Mouse (Mus musculus) CH12.LX (cell line): ENCODE measurements around the gene Mia2. TPM values are rescaled to one million over a fixed set of nuclear protein-coding genes. Genes with fewer than 3 reads are reported as not detected.

ENCODE experiments used
- DNase-seq: peaks from one replicate; pipeline ENCODE4 v3.0.0-alpha.2; 2013; ENCODE audit errors: extremely low read depth
- H3K27ac ChIP-seq: 2 replicates; pipeline ENCODE4 v1.5.1; 2012; ENCODE audit warnings: low read depth, mild to moderate bottlenecking, control low read depth, moderate library complexity; ENCODE audit not compliant: insufficient read depth
- H3K27me3 ChIP-seq: replicated peaks from 2 replicates; pipeline ENCODE3; 2012; ENCODE audit warnings: inconsistent platforms
- H3K36me3 ChIP-seq, 2 experiments: replicated peaks in 1 of 2; 2 replicates each; pipeline versions ENCODE3 to v1.6.1; 2012; ENCODE audit warnings: inconsistent platforms in 1 of 2, low read length in 1 of 2, mild to moderate bottlenecking in 1 of 2, mixed read lengths in 1 of 2, moderate library complexity in 1 of 2; ENCODE audit not compliant: control insufficient read depth in 1 of 2, insufficient read depth in 1 of 2
- H3K4me1 ChIP-seq, 2 experiments: 2 replicates each; pipeline ENCODE4 v1.6.1; 2012; ENCODE audit warnings: inconsistent platforms in 1 of 2, moderate library complexity in 1 of 2; ENCODE audit not compliant: insufficient read depth in 2 of 2, control insufficient read depth in 1 of 2
- H3K4me2 ChIP-seq: 2 replicates; pipeline ENCODE4 v1.6.1; 2012; ENCODE audit warnings: low read depth, mild to moderate bottlenecking, control low read depth; ENCODE audit not compliant: poor library complexity, insufficient read depth, severe bottlenecking
- H3K4me3 ChIP-seq, 3 experiments: fragments of 150-350 bp in 1 of 3; sonication (generic) in 1 of 3; replicated peaks in 1 of 3; 2 replicates each; pipeline versions ENCODE3 to v1.5.1; 2011 to 2012; ENCODE audit warnings: low read depth in 2 of 3, low read length in 2 of 3, mild to moderate bottlenecking in 2 of 3, moderate library complexity in 2 of 3, control low read depth in 1 of 3, improper control_type of control experiment in 1 of 3, inconsistent platforms in 1 of 3, mixed read lengths in 1 of 3; ENCODE audit not compliant: poor library complexity in 1 of 3
- H3K79me2 ChIP-seq: replicated peaks from 2 replicates; pipeline ENCODE4 v1.6.1; 2012; ENCODE audit warnings: mild to moderate bottlenecking, moderate library complexity; ENCODE audit not compliant: control insufficient read depth, poor library complexity, insufficient read depth, severe bottlenecking; ENCODE audit errors: extremely low read depth
- H3K9ac ChIP-seq: 2 replicates; pipeline ENCODE4 v1.6.1; 2012; ENCODE audit warnings: low read depth, mild to moderate bottlenecking, control low read depth, moderate library complexity; ENCODE audit not compliant: insufficient read depth
- H3K9me3 ChIP-seq: replicated peaks from 2 replicates; pipeline ENCODE3; 2012; ENCODE audit warnings: low read length, inconsistent platforms, mixed read lengths
- CHD1 ChIP-seq: IDR thresholded peaks from 2 replicates; pipeline ENCODE4 v1.6.1; 2012; ENCODE audit warnings: low read depth, low read length, improper control_type of control experiment, inconsistent platforms
- CTCF ChIP-seq, 2 experiments: IDR thresholded peaks in 1 of 2; conservative IDR thresholded peaks in 1 of 2; 2 replicates each; pipeline ENCODE4 v1.5.1; 2011 to 2012; ENCODE audit warnings: low read depth in 2 of 2, low read length in 2 of 2, improper control_type of control experiment in 1 of 2, inconsistent platforms in 1 of 2, mild to moderate bottlenecking in 1 of 2, moderate library complexity in 1 of 2
- ETS1 ChIP-seq: conservative IDR thresholded peaks from 2 replicates; pipeline ENCODE4 v1.6.1; 2012; ENCODE audit warnings: low read depth, mild to moderate bottlenecking, inconsistent platforms, low read length, improper control_type of control experiment, moderate library complexity
- GABPA ChIP-seq: IDR thresholded peaks from 2 replicates; pipeline ENCODE4 v1.6.1; 2012; ENCODE audit warnings: low read depth, low read length, improper control_type of control experiment, inconsistent platforms; ENCODE audit not compliant: insufficient replicate concordance
- MAX ChIP-seq: IDR thresholded peaks from 2 replicates; pipeline ENCODE4 v1.6.1; 2011; ENCODE audit warnings: low read length, improper control_type of control experiment
- MYC ChIP-seq: IDR thresholded peaks from 2 replicates; pipeline ENCODE4 v1.6.1; 2011; ENCODE audit warnings: low read depth, mild to moderate bottlenecking, improper control_type of control experiment, low read length
- PAX5 ChIP-seq: IDR thresholded peaks from 2 replicates; pipeline ENCODE4 v1.6.1; 2012; ENCODE audit warnings: low read length, inconsistent platforms, mixed read lengths
- POLR2A ChIP-seq: IDR thresholded peaks from 2 replicates; pipeline ENCODE4 v1.6.1; 2011; ENCODE audit warnings: low read depth, mild to moderate bottlenecking, improper control_type of control experiment, low read length
- POLR2AphosphoS2 ChIP-seq: IDR thresholded peaks from 2 replicates; pipeline ENCODE4 v1.6.1; 2011; ENCODE audit warnings: low read depth, low read length, improper control_type of control experiment
- RAD21 ChIP-seq: IDR thresholded peaks from 2 replicates; pipeline ENCODE4 v1.6.1; 2011; ENCODE audit warnings: low read depth, mild to moderate bottlenecking, low read length, improper control_type of control experiment, moderate library complexity
- RCOR1 ChIP-seq: conservative IDR thresholded peaks from 2 replicates; pipeline ENCODE4 v1.6.1; 2012; ENCODE audit warnings: low read depth, mild to moderate bottlenecking, inconsistent platforms, low read length, improper control_type of control experiment
- SIN3A ChIP-seq: IDR thresholded peaks from 2 replicates; pipeline ENCODE4 v1.6.1; 2012; ENCODE audit warnings: low read length, improper control_type of control experiment, inconsistent platforms
- TCF12 ChIP-seq: IDR thresholded peaks from 2 replicates; pipeline ENCODE4 v1.6.1; 2014; ENCODE audit warnings: low read depth, mild to moderate bottlenecking, inconsistent platforms, low read length, improper control_type of control experiment
- USF1 ChIP-seq: IDR thresholded peaks from 2 replicates; pipeline ENCODE4 v1.6.1; 2014; ENCODE audit warnings: low read depth, mild to moderate bottlenecking, inconsistent platforms, low read length, improper control_type of control experiment
- USF2 ChIP-seq: conservative IDR thresholded peaks from 2 replicates; pipeline ENCODE4 v1.6.1; 2011; ENCODE audit warnings: low read depth, low read length, improper control_type of control experiment
- ZMIZ1 ChIP-seq: IDR thresholded peaks from 2 replicates; pipeline ENCODE4 v1.6.1; 2012; ENCODE audit warnings: low read depth, mild to moderate bottlenecking, inconsistent platforms, low read length, improper control_type of control experiment
- ZNF384 ChIP-seq: IDR thresholded peaks from 2 replicates; pipeline ENCODE4 v1.6.1; 2012; ENCODE audit warnings: low read depth, low read length, improper control_type of control experiment, inconsistent platforms
- dilution Hi-C: fragments of 300-500 bp; cut with MboI; formaldehyde crosslinking; loops from 2 replicates; pipeline ENCODE4 v1.14.3; 2020; ENCODE audit warnings: low sequenced_read_pairs; ENCODE audit not compliant: extremely low pct_unique_long_range_greater_than_20kb, extremely low pct_ligation_motif_present
- in situ Hi-C: fragments of 300-500 bp; cut with MboI; formaldehyde crosslinking; loops from 3 replicates; pipeline ENCODE4 v1.14.3; 2019; ENCODE audit warnings: low sequenced_read_pairs, low pct_ligation_motif_present, low pct_unique_long_range_greater_than_20kb, mixed read lengths
- polyA plus RNA-seq: library from polyadenylated mRNA; unstranded; fragments of >175 nt; gene quantifications from 2 replicates; pipeline ENCODE4 v1.2.1, GENCODE M21; 2012; ENCODE audit warnings: low read depth; ENCODE audit not compliant: insufficient read length
- total RNA-seq, 2 experiments: library from RNA; depleted of rRNA; stranded (reverse); fragments of 300-350 nt in 1 of 2; fragments of >200 nt in 1 of 2; gene quantifications; 2 replicates each; pipeline ENCODE4 v1.2.3; 2012 to 2014

Mia2 gene
- total and polyA plus RNA-seq, 3 experiments, result 68.1 to 162 (median 99.2) TPM

DNA sequence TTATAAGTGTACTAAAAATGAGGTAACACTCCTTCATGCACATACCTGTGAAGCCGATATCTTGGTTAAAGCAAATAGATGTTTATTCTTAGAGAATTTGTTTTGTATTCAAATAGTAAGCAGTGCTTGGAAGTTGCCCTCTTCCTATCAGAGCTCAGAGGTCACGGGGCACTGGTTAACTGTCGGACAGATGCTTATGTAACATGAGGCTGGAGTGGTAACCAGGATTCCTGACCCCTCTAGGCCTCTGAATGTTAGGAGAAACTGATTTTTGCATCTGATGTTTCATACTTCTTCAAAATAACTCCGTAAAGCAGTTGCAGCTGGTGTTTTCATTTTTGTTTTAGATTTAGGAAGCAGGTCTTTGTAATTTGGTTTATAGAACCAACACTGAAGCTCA is 99.5 kb downstream of the Mia2 start:
- no peak overlapping the region for H3K4me2 ChIP-seq
- H3K9me3 ChIP-seq, result peaks cover 5% of the 10 kb centered on the region
- no peak for DNase-seq
- dilution Hi-C loops (no loop called here), in situ Hi-C loops (no loop called here)
- H3K36me3 ChIP-seq, result peaks cover 18 to 63% of the 10 kb centered on the region in 2 experiments
- no peak for TF ChIP-seq ETS1
- TF ChIP-seq PAX5, result no peak
- TF ChIP-seq SIN3A, result no peak
- no peaks in the 10 kb centered on the region for H3K27me3 ChIP-seq
- H3K4me3 ChIP-seq, result no peak overlapping the region
- H3K4me1 ChIP-seq, result no peaks in the 10 kb centered on the region
- no peaks in the 10 kb centered on the region for H3K79me2 ChIP-seq
- H3K9ac ChIP-seq, result no peak overlapping the region
- no peak overlapping the region for H3K27ac ChIP-seq

DNA sequence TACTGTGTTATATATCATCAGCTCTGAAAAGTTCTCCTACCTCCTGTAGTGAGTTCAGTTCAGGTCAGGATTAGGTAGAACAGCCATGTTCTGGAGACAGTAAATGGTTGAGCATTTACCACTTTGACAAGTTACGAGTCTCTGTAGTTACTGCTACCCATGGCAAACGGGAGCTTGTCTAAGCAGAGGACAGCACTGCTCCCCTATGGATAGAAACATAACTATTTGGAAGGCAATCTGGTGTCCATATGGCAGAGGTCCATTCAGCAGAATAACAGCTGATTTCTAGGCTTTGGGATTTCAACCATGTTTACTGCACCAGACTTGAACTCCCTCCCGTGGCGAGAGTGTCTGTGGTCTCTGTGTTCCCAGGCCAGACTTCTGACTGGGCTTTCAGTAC is 100.3 kb downstream of the Mia2 start:
- no peak for TF ChIP-seq PAX5
- TF ChIP-seq POLR2AphosphoS2, result no peak
- no peak for TF ChIP-seq POLR2A
- TF ChIP-seq GABPA, result no peak
- TF ChIP-seq CTCF (conservative IDR thresholded peaks at IDR 0.05 in 1 of 2, IDR thresholded peaks at IDR 0.05 in 1 of 2; ENCODE audit: low read depth in 2 of 2, low read length in 2 of 2), result no peak
- Histone ChIP-seq H3K27ac (no peak overlapping the region), H3K27me3 (no peaks in the 10 kb centered on the region), H3K4me3 (no peak overlapping the region), H3K79me2 (no peaks in the 10 kb centered on the region), H3K4me1 (no peaks in the 10 kb centered on the region), H3K9me3 (peaks cover 5% of the 10 kb centered on the region), H3K4me2 (no peak overlapping the region), H3K36me3 (peaks cover 17 to 61% of the 10 kb centered on the region in 2 experiments), H3K9ac (no peak overlapping the region)
- in situ Hi-C loops (no loop called here), dilution Hi-C loops (no loop called here)
- DNase-seq, result no peak

DNA sequence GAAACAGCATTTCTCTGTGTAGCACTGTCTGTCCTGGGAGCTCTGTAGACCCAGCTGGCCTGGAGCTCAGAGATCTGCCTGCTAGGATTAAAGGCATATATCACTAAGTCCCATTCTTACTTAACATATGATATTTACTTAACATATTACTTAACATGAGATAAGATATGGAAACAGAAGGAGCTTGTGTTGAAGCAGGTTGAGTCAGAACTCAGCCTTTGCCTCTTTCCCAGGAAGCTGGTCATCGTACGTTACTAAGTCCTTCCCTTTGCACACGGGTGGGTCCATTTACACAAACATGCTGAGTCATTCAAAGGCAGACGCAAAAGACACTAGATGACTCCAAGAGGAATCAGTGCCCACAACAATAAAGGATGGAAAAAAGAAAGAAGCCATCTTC is 103.2 kb downstream of the Mia2 start:
- no peak for TF ChIP-seq CTCF (conservative IDR thresholded peaks at IDR 0.05 in 1 of 2, IDR thresholded peaks at IDR 0.05 in 1 of 2; ENCODE audit: low read depth in 2 of 2, low read length in 2 of 2)
- no peak for TF ChIP-seq RAD21
- TF ChIP-seq ZMIZ1, result no peak
- no peak for TF ChIP-seq USF1
- TF ChIP-seq MAX, result no peak
- TF ChIP-seq USF2, result no peak
- no peak for TF ChIP-seq CHD1
- TF ChIP-seq TCF12, result no peak
- no peak for TF ChIP-seq MYC
- no peak for TF ChIP-seq SIN3A
- TF ChIP-seq ZNF384, result no peak
- no peak for TF ChIP-seq RCOR1
- no peak for TF ChIP-seq POLR2AphosphoS2
- TF ChIP-seq GABPA, result no peak
- TF ChIP-seq, all 38 proteins: peak for 0
- dilution Hi-C loops (no loop called here), in situ Hi-C loops (no loop called here)
- no peak overlapping the region for H3K4me2 ChIP-seq
- H3K79me2 ChIP-seq, result no peaks in the 10 kb centered on the region
- peaks cover 5% of the 10 kb centered on the region for H3K9me3 ChIP-seq
- H3K27me3 ChIP-seq, result no peaks in the 10 kb centered on the region
- H3K36me3 ChIP-seq, result peaks cover 14 to 57% of the 10 kb centered on the region in 2 experiments
- DNase-seq, result no peak
- no peak overlapping the region for H3K27ac ChIP-seq
- no peaks in the 10 kb centered on the region for H3K4me1 ChIP-seq
- no peak overlapping the region for H3K9ac ChIP-seq
- H3K4me3 ChIP-seq, result no peak overlapping the region
